Mouse (Mus musculus) kidney, adult 11 months (tissue): ENCODE results near the gene Tnfsf15.

Source experiments
- DNase-seq: peaks from one replicate; pipeline ENCODE4 v3.0.0; 2022

Tnfsf15 gene

GRCm38 (mm10) chr4:63683056-63683455 lies 61.9 kb downstream of the Tnfsf15 start:
- no peak for DNase-seq

- no peak for DNase-seq
Observed at GRCm38 (mm10) chr4:63682441-63682840, 62.5 kb downstream of the Tnfsf15 start.

GRCm38 (mm10) chr4:63681557-63681956 lies 63.4 kb downstream of the Tnfsf15 start:
- DNase-seq = no peak
